Mouse (Mus musculus) urinary bladder, adult 18-20 months (tissue): Measurements from ENCODE around the gene Gm10837.

ENCODE experiments used
- DNase-seq, 2 experiments: peaks; one replicate each; pipeline ENCODE4 v3.0.0; 2022; ENCODE audit warnings: low spot score in 2 of 2, mixed read lengths in 2 of 2

Gm10837 gene

GRCm38 (mm10) chr14:122534017-122534924 lies 43.9 kb downstream of the Gm10837 start, which contains the start of gene Pcca:
TSS of gene Pcca (plus strand) at chr14:122534324.
- DNase-seq, result peak; percentile 95 to 97

GRCm38 (mm10) chr14:122535986-122536385 lies 45.6 kb downstream of the Gm10837 start:
- no peak for DNase-seq
